Mouse (Mus musculus) megakaryocyte, embryonic 14.5 days (primary cell): ENCODE data around the gene Nisch.

Source experiments
- FLI1 ChIP-seq: IDR thresholded peaks from 2 replicates; pipeline ENCODE4 v1.6.1; 2012; ENCODE audit warnings: low read length, inconsistent platforms, mixed read lengths
- GATA1 ChIP-seq: IDR thresholded peaks from 3 replicates; pipeline ENCODE4 v1.6.1; 2012; ENCODE audit warnings: mixed read lengths, low read length, inconsistent platforms, borderline replicate concordance

DNA sequence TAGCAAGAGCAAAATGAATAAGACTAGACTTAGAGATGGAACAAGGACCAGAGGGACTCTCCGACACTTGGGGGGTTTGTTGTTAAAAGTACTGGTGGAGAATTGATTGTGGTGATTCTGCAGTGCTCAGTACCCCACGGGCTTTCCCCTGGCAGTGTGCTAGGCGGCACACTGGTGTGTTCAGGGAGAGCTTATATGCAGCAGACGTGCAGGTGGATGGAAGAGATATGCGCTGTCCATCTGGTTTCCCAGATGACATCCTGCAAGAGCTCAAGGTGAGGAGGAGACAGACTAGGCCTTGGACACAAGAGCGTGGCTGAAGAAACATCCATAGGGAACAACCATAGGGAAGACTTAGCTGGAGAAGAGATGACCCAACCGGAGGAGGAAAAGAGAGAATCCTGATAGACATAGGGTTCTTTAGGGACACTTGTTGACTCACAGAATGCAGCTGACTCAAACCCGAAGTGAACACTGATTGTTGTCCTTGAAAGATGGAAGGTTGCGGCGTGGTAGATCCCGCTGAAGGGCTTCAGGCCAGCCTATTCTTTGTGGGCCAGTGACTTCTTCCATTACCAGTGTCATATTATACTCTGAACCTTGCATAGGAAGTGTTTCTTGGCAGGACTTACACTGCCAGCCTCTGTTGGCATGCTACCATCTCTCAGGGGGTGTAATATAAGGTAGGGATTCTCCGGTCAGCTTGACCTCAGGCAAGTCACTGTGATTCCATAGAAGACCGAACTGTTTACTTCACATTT lies 9.5 kb downstream of the Nisch start:
- TF ChIP-seq GATA1 (no peak), FLI1 (no peak)
